Mouse (Mus musculus) midbrain, embryonic 10.5 days (tissue): ENCODE results near the gene Hace1. TPM values are rescaled to one million over a fixed set of nuclear protein-coding genes. Genes with fewer than 3 reads are reported as not detected.

Experiments
- DNase-seq: peaks from one replicate; pipeline ENCODE4 v3.0.0-alpha.2; 2017; ENCODE audit warnings: low spot score
- H3K27ac ChIP-seq: fragments of 300-500 bp; sonication (generic); replicated peaks from 2 replicates; pipeline ENCODE4 v1.5.1; 2016; ENCODE audit warnings: mild to moderate bottlenecking
- H3K27me3 ChIP-seq: fragments of 300-500 bp; sonication (generic); 2 replicates; pipeline ENCODE4 v1.6.1; 2016; ENCODE audit warnings: low read depth, mild to moderate bottlenecking; ENCODE audit not compliant: poor library complexity, severe bottlenecking
- H3K36me3 ChIP-seq: fragments of 300-500 bp; sonication (generic); 2 replicates; pipeline ENCODE4 v1.6.1; 2016; ENCODE audit warnings: mild to moderate bottlenecking, moderate library complexity
- H3K4me1 ChIP-seq: fragments of 300-500 bp; sonication (generic); 2 replicates; pipeline ENCODE4 v1.6.1; 2016
- H3K4me3 ChIP-seq: fragments of 300-500 bp; sonication (generic); 2 replicates; pipeline ENCODE4 v1.5.1; 2016; ENCODE audit warnings: mild to moderate bottlenecking, moderate library complexity
- H3K9me3 ChIP-seq: fragments of 300-500 bp; sonication (generic); replicated peaks from 2 replicates; pipeline ENCODE4 v1.6.1; 2016; ENCODE audit warnings: mild to moderate bottlenecking
- WGBS: fragments of 180-500 bp; shearing (Covaris S2); methylation state at CpG from one replicate; pipeline ENCODE4 v1.1.7; 2016; 5-methylcytosine and 5-hydroxymethylcytosine counted together
- microRNA-seq: library from miRNA; unstranded; fragments of <30 nt; microRNA quantifications from one replicate; pipeline ENCODE4, GENCODE M21; 2017
- polyA plus RNA-seq: library from polyadenylated mRNA; unstranded; fragments of >200 nt; fragmentation: Nextera tagmentation; extraction: Ambion mirVana; gene quantifications from 2 replicates; pipeline ENCODE4 v1.2.1, GENCODE M21; 2016

Gene Hace1
- polyA plus RNA-seq, 1 experiment from 2014 or later: 21.9 TPM

DNA sequence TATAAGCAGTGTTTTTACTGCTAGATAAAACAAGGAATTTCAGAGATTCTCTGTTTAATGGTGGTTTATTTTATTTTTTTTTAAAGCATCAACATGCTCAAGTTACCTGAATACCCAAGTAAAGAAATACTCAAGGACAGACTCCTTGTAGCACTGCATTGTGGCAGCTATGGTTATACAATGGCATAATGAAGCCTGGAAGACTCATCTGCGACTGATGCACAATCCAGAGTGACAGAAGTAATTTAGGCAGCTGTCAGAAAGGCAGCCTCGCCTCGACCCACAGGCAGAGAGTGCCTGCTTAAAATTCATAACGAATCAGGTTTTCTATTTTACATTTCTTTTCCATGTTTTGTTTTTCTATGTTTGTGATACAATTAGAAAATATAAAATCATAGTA lies 133.7 kb downstream of the Hace1 start:
- Histone ChIP-seq H3K27me3 (no peaks in the 10 kb centered on the region), H3K36me3 (peaks cover 34% of the 10 kb centered on the region), H3K9me3 (no peaks in the 10 kb centered on the region), H3K27ac (no peak overlapping the region), H3K4me1 (peaks cover 5% of the 10 kb centered on the region; the same call in 1 of the 2 replicates), H3K4me3 (no peak overlapping the region)
- no peak for DNase-seq
- 56% methylated on average over 4 of the region's 4 CpGs for WGBS

Small RNA genes lying within 50 kb of the gene (microRNA-seq; reads per million reads assigned to microRNA genes)
- not detected for gene Gm27731

Other genes with a start within 250 kb of the Hace1 start
- gene Bves, start 242.1 kb upstream of the Hace1 start, polyA plus RNA-seq: 2.3 and 2.6 TPM in 2 replicates
- gene Lin28b, start 91.4 kb upstream of the Hace1 start, polyA plus RNA-seq: 37.9 and 52.7 TPM in 2 replicates